Mouse (Mus musculus): ENCODE results near the gene Mcemp1.

Gene Mcemp1

GRCm38 (mm10) chr8:3665507-3665906, at the start of gene Mcemp1:
Mcemp1 (plus strand) TSS chr8:3665754.
- DNase-seq, result no peak

DNA sequence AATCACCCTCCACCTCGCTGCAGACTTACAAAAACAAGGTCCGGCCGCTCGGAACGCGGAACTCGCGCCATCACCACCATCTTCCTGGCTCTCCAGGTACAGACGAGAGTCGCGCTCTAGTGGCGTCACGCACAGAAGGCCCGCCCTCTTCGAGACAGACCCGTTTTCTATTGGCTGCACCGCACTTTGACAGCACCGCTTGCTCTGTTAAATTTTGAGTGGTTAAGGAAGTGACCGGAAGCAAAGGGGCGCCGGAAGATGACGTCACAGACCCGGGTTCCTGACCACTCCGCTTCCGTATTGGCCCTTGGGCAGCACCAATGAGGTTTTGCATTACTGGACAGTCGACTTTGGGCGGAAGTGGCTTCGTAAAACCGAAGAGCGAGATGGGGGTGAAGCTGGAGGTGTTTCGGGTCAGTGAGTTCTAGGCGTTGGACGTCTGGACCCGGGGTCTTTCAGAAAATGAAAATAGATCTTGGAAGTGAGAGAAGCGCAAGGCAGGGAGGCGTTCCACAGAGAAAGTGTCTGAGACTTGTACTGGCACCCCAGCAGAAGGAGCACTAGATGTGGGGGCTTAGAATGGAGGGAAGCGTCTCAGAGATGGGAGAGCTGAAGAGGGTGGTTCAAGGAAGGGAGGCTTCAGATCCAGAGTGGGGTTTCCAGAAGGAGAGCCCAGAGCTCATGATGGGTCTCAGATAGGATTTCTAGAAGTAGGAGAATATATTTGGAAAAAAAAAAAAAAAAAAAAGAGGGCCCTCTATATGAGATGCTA, 44.2 kb upstream of the Mcemp1 start, which contains the start of the genes Xab2 and Pet100:
Gene Xab2, minus strand, starts transcription at position 118 of the 772 bp plus-strand sequence.
Gene Pet100, plus strand, starts transcription at position 350 of the 772 bp plus-strand sequence.
- peak; percentile 100 for DNase-seq

DNA sequence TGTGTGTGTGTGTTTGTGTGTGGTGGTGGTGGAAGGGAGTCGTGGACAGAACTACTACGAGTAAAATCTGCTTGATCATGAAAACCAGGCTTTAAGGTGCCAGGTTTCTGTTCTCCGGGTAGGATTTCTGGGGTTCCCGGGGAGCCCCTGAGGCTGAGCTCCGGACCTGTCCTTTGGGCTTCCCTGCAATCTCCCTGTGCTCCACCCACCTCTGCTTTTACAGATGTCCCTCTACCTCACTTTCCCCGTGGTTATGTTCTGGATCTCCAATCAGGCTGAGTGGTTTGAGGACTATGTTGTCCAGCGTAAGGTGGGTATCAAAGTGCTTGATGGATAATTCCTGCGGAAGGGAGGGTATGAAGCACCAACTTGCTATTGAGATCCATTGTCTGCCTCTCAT, 43.4 kb upstream of the Mcemp1 start:
- no peak for DNase-seq

GRCm38 (mm10) chr8:3625445-3625844, 40.1 kb upstream of the Mcemp1 start, which contains the start of gene Pcp2:
Pcp2 (minus strand) TSS chr8:3625545.
- no peak for DNase-seq

- no peak for DNase-seq
Measured at GRCm38 (mm10) chr8:3626971-3627370, 38.6 kb upstream of the Mcemp1 start.

- peak; percentile 68 for DNase-seq
Measured at GRCm38 (mm10) chr8:3628014-3628413, 37.5 kb upstream of the Mcemp1 start.

- peak; percentile 91 for DNase-seq
Measured at GRCm38 (mm10) chr8:3630647-3631477, 34.7 kb upstream of the Mcemp1 start, which contains the start of gene Stxbp2. Stxbp2 (plus strand) TSS chr8:3630955.

DNA sequence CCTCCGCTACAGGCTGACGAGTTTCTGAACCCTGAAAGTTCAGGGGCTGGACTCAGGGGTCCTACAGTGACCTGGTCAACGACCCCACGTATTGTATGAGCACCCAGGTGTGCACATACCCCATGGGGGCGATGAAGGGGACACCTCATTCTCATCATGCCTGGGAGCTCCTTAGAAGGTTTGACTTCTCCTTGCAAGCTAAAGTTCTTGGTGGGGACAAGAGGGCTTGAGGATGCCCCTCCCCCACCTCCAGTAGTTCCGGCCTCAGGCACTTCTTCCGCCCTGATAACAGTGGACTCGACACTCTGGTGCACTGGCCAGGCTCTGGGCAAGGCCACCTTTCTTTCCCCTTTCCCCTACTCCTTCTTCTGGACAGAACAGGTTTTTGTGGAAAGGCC, 34.1 kb upstream of the Mcemp1 start:
- DNase-seq, result no peak

DNA sequence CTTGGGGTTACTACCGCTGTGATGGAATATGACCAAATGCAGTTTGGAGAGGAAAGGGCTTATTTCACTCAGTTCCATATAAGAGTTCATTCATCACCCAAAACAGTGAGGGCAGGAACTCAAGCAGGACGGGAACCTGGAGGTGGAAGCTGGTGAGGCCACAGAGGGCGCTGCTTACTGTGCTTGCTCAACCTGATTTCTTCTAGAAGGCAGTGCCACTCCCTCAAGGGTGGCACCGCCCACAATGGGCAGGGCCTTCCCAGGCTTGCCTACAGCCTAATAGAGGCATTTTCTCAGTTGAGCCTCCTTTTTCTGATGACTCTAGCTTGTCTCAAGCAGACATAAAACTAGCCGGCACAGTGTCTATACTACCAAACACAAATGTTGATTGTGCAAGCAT, 19.8 kb upstream of the Mcemp1 start:
- DNase-seq, result peak; percentile 70

DNA sequence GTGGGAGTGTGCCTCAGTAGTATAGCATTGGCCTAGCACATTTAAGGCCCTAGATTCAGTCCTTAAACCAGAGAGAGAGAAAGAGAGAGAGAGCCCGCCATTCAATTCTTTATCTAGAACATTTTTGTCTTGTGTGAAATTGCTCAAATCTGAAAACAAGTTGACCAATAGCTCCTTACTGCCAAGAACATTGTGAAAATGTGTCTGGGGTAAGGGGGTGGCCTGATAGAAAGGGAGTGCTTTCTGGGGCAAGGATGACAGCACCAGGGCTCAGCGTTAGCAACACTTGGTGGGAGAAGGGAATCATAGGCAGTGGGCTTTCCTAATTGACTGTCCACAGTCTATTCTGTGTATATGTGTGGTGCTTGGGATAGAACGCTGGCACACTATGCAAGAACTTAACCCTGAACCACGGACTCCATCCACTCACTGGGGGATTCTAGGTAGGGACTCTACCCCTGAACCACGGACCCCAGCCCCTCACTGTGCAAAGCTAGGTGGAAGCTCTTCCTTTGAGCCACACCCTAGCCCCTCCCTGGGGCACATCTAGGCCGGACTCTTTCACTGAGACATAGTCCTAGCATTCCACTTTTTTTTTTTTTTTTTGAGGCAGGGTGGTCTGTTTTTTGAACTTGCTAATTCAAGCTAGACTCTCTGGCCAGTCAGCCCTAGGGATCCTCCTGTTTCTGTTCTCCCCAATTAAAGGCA, 18.6 kb upstream of the Mcemp1 start:
- no peak for DNase-seq

GRCm38 (mm10) chr8:3647561-3647960, 18.0 kb upstream of the Mcemp1 start:
- no peak for DNase-seq

- no peak for DNase-seq
Measured at GRCm38 (mm10) chr8:3648268-3648667, 17.3 kb upstream of the Mcemp1 start.

DNA sequence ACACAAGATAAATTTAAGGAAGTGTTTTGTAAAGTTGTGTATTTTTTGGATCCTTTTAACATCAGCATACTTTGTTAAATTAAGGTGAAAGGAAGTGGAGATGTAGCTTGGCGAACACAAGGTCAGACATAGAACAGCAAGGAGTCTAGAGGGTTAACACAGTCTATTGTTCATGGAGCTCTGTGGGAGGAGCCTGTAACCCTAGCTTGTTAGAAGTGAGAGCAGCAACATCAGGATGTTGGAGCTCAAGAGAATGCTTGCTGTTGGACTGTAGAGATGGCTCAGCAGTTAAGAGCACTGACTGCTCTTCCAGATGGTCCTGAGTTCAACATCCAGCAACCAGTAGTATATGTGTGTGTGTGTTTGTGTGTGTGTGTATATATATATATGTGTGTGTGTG, 16.6 kb upstream of the Mcemp1 start:
- no peak for DNase-seq

GRCm38 (mm10) chr8:3652845-3653244, 12.7 kb upstream of the Mcemp1 start:
- no peak for DNase-seq

GRCm38 (mm10) chr8:3654726-3655508, 10.6 kb upstream of the Mcemp1 start:
- no peak for DNase-seq

DNA sequence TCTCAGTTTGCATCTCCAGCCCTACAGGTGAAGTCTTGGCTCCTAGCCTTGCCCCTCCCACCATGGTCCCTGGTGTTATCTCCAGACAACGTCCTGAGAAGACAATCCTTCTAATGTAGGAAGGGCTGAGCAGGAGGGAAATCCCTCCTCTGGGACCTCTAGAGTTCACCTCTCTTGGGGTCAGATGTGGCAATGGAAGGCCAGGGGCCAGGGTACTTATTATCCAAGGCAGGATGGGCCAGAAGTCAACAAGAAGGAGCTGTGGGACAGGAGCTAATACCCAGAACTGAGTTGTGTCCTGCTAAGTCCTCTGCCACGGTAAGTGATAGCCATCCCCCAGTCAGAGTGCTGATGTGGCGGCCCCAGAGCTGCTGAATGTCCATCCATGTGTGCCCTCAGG, 10.0 kb upstream of the Mcemp1 start, which contains the start of gene Retn:
Gene Retn, plus strand, starts transcription at position 245 of the 400 bp plus-strand sequence.
- DNase-seq, result no peak

DNA sequence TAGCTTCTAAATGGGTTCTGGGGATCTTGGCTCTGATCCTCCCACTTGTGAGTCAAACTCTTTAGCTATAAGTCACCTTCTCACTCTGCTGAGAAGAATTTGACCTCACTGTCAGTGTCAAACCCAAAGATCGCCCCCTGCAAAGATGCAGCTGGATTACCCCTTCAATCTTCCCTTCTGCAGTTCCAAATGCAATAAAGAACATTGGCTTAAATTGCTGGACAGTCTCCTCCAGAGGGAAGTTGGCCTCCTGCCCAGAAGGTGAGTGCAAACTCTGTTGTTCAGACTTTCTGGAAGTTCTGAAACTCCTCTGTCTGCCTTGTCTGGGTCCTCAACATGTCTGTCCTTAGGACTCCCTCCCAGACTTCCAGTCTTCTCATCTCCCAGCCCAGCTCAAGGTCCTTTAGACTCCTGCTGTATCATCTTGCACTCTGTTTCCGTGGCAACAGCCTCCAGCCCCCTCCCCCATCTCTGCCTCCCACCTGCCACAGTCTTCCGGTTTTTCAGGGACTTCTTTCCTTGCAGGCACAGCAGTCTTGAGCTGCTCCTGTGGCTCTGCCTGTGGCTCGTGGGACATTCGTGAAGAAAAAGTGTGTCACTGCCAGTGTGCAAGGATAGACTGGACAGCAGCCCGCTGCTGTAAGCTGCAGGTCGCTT, 8.7 kb upstream of the Mcemp1 start:
- DNase-seq, result no peak

DNA sequence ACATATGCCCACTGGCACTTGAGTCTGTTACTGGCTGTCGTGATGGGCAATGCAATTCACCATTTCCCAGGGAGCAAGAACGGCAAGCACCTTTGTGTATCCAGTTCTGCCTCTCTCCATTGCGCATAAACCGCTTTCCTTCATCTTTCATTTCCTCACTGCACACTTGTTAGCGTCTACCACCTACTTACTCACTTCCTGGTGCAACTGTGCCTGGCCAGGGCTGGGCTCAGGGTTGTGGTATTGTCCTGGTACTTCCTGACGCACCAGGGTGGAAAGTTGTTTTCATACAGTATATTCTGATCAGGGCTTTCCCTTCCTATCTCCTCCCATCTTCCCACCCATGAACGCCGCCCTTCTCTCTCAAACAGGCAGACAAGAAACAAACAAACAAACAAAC, 4.7 kb upstream of the Mcemp1 start:
- DNase-seq, result no peak

DNA sequence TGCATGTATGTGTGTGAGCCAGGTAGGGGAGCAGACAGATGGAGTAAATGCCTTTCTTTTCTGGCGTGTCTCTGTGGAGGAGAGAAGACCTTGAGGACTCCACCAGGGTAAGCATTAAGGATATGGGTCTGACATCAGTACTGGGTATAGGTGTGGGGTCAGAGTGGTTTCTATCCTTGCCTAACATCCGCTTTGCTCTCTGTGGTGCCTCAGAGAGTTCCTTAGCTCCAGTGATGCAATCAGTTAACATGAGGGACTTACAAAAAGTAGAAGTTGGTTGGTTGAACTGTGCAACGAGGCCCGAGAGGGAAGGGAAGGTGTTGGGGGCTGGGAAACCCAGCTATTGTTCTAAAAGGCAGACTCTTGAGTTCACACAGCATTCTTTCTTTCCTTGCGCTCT, 1.1 kb upstream of the Mcemp1 start:
- no peak for DNase-seq

DNA sequence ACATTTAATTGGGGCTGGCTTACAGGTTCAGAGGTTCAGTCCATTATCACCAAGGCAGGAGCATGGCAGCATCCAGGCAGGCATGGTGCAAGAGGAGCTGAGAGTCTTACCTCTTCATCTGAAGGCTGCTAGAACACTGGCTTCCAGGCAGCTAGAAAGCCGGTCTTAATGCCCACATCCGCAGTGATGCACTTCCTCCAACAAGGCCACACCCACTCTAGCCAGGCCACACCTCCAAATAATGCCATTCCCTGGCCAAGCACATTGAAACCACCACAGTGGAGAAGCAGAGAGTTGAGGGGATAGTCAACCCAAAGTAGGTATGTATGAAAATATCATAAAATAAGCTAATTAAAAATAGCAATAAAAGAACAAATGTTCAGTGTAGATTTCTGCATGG, 4.8 kb downstream of the Mcemp1 start:
- DNase-seq, result no peak

GRCm38 (mm10) chr8:3671980-3672491, 6.5 kb downstream of the Mcemp1 start, which contains the start of gene Fcor:
Fcor (minus strand) TSS chr8:3672362.
- peak; percentile 90 for DNase-seq
